Mouse (Mus musculus) forebrain, embryonic 11.5 days (tissue): ENCODE results near the gene Zfp558. TPM values are rescaled to one million over a fixed set of nuclear protein-coding genes. Genes with fewer than 3 reads are reported as not detected.
"Not testable (repeated sequence)": the region's sequence is repeated elsewhere in the genome, so short reads cannot be mapped to it uniquely, and the experiment has no call there.

Source experiments
- ATAC-seq: fragments of 200-750 bp; cut with Nextera tagmentation; replicated peaks from 2 replicates; pipeline ENCODE4 v1.8.0; 2017; ENCODE audit warnings: moderate TSS enrichment; ENCODE audit not compliant: low FRiP score
- DNase-seq: peaks from one replicate; pipeline ENCODE4 v3.0.0-alpha.2; 2017; ENCODE audit warnings: low spot score
- H3K27ac ChIP-seq: fragments of 300-500 bp; sonication (generic); 2 replicates; pipeline ENCODE4 v1.5.1; 2014; ENCODE audit warnings: low read depth, low read length
- H3K27me3 ChIP-seq: fragments of 300-500 bp; sonication (generic); 2 replicates; pipeline ENCODE4 v1.6.1; 2014; ENCODE audit warnings: mild to moderate bottlenecking, low read length, mixed read lengths; ENCODE audit not compliant: control insufficient read depth, insufficient read depth
- H3K36me3 ChIP-seq: fragments of 300-500 bp; sonication (generic); 2 replicates; pipeline ENCODE4 v1.6.1; 2014; ENCODE audit warnings: mild to moderate bottlenecking, low read length, moderate library complexity, mixed read lengths; ENCODE audit not compliant: control insufficient read depth, insufficient read depth
- H3K4me1 ChIP-seq: fragments of 300-500 bp; sonication (generic); replicated peaks from 2 replicates; pipeline ENCODE4 v1.6.1; 2014; ENCODE audit warnings: low read length, mixed read lengths; ENCODE audit not compliant: control insufficient read depth, insufficient read depth
- H3K4me2 ChIP-seq: fragments of 300-500 bp; sonication (generic); 2 replicates; pipeline ENCODE4 v1.6.1; 2014; ENCODE audit warnings: low read depth, mild to moderate bottlenecking, low read length, moderate library complexity, mixed read lengths; ENCODE audit not compliant: severe bottlenecking
- H3K4me3 ChIP-seq: fragments of 300-500 bp; sonication (generic); 2 replicates; pipeline ENCODE4 v1.5.1; 2014; ENCODE audit warnings: low read depth, low read length
- H3K9ac ChIP-seq: fragments of 300-500 bp; sonication (generic); 2 replicates; pipeline ENCODE4 v1.6.1; 2014; ENCODE audit warnings: low read length
- H3K9me3 ChIP-seq: fragments of 300-500 bp; sonication (generic); 2 replicates; pipeline ENCODE4 v1.6.1; 2016; ENCODE audit warnings: low read length, mixed read lengths; ENCODE audit not compliant: control insufficient read depth
- WGBS: fragments of 180-500 bp; shearing (Covaris S2); extraction: QIAGEN DNeasy Blood & Tissue Kit; methylation state at CpG from one replicate; pipeline ENCODE4 v1.1.7; 2014; 5-methylcytosine and 5-hydroxymethylcytosine counted together
- microRNA-seq: library from miRNA; unstranded; fragments of <30 nt; microRNA quantifications from one replicate; pipeline ENCODE4, GENCODE M21; 2016; ENCODE audit not compliant: insufficient number of aligned reads
- polyA plus RNA-seq: library from polyadenylated mRNA; unstranded; fragments of >200 nt; fragmentation: Nextera tagmentation; extraction: Ambion mirVana; gene quantifications from 2 replicates; pipeline ENCODE4 v1.2.1, GENCODE M21; 2014

Gene Zfp558
- polyA plus RNA-seq, 1 experiment from 2014 or later = 14.2 TPM

GRCm38 (mm10) chr9:18412371-18412770 lies 65.7 kb downstream of the Zfp558 start:
- DNase-seq, H3K36me3 ChIP-seq, H3K4me3 ChIP-seq, H3K9ac ChIP-seq, H3K27ac ChIP-seq, ATAC-seq, H3K4me2 ChIP-seq, H3K27me3 ChIP-seq, H3K9me3 ChIP-seq, H3K4me1 ChIP-seq: not testable (repeated sequence)
- 82% methylated on average over 4 of the region's 4 CpGs for WGBS

Small RNA genes lying within 50 kb of the gene (microRNA-seq; reads per million reads assigned to microRNA genes)
- gene Gm22854 = not detected

Other genes with a start within 250 kb of the Zfp558 start
- gene Chordc1, start 186.1 kb downstream of the Zfp558 start, polyA plus RNA-seq = 123 and 129 TPM in 2 replicates
- gene Naalad2, start 75.3 kb downstream of the Zfp558 start, polyA plus RNA-seq = 0.76 and 0.88 TPM in 2 replicates
- not detected in 2 replicates for gene Ubtfl1, start 73.8 kb downstream of the Zfp558 start, polyA plus RNA-seq
- 0.12 TPM in 1 of 2 replicates, not detected in the other for gene Mbd3l2, start 47.6 kb downstream of the Zfp558 start, polyA plus RNA-seq
- gene Mbd3l1, start 91 bp upstream of the Zfp558 start, polyA plus RNA-seq = not detected in 2 replicates
- gene Muc16, start 196.3 kb upstream of the Zfp558 start, polyA plus RNA-seq = not detected in 2 replicates